Mouse (Mus musculus): Measurements from ENCODE around the gene Zfp385b.

GRCm38 (mm10) chr2:77802291-77802690 lies 17.1 kb downstream of the Zfp385b start:
- TF ChIP-seq POLR2A (IDR thresholded peaks at IDR 0.05; ENCODE audit: borderline replicate concordance, control insufficient read depth, low read depth, low read length) = no peak
- no peak for TF ChIP-seq CTCF (IDR thresholded peaks at IDR 0.05; ENCODE audit: control insufficient read depth, insufficient read depth, low read length)
